Mouse (Mus musculus) kidney, embryonic 14.5 days (tissue): ENCODE data around the gene Ppfibp2. TPM values are rescaled to one million over a fixed set of nuclear protein-coding genes. Genes with fewer than 3 reads are reported as not detected.

Experiments used
- ATAC-seq: fragments of 200-750 bp; cut with Nextera tagmentation; 2 replicates; pipeline ENCODE4 v1.8.0; 2017; ENCODE audit warnings: moderate number of reproducible peaks, mild to moderate bottlenecking, moderate TSS enrichment, moderate library complexity; ENCODE audit not compliant: low FRiP score, low TSS enrichment
- H3K27ac ChIP-seq: fragments of 300-500 bp; sonication (generic); 2 replicates; pipeline ENCODE4 v1.5.1; 2014; ENCODE audit warnings: low read depth, mild to moderate bottlenecking, low read length, moderate library complexity, mixed read lengths
- H3K27me3 ChIP-seq: fragments of 300-500 bp; sonication (generic); 2 replicates; pipeline ENCODE4 v1.6.1; 2014; ENCODE audit warnings: mild to moderate bottlenecking, low read length; ENCODE audit not compliant: control insufficient read depth, insufficient read depth
- H3K36me3 ChIP-seq: fragments of 300-500 bp; sonication (generic); 2 replicates; pipeline ENCODE4 v1.6.1; 2014; ENCODE audit warnings: low read length, mixed read lengths; ENCODE audit not compliant: control insufficient read depth, insufficient read depth
- H3K4me1 ChIP-seq: fragments of 300-500 bp; sonication (generic); 2 replicates; pipeline ENCODE4 v1.6.1; 2014; ENCODE audit warnings: low read length, mixed read lengths; ENCODE audit not compliant: control insufficient read depth, insufficient read depth
- H3K4me2 ChIP-seq: fragments of 300-500 bp; sonication (generic); replicated peaks from 2 replicates; pipeline ENCODE4 v1.6.1; 2014; ENCODE audit warnings: low read depth, mild to moderate bottlenecking, low read length
- H3K4me3 ChIP-seq: fragments of 300-500 bp; sonication (generic); 2 replicates; pipeline ENCODE4 v1.5.1; 2014; ENCODE audit warnings: mild to moderate bottlenecking, low read length
- H3K9ac ChIP-seq: fragments of 300-500 bp; sonication (generic); 2 replicates; pipeline ENCODE4 v1.6.1; 2014; ENCODE audit warnings: low read depth, mild to moderate bottlenecking, low read length, moderate library complexity
- H3K9me3 ChIP-seq: fragments of 300-500 bp; sonication (generic); 2 replicates; pipeline ENCODE4 v1.6.1; 2016; ENCODE audit warnings: low read length; ENCODE audit not compliant: control insufficient read depth
- WGBS: fragments of 180-500 bp; shearing (Covaris S2); extraction: QIAGEN DNeasy Blood & Tissue Kit; methylation state at CpG from one replicate; pipeline ENCODE4 v1.1.7; 2014; 5-methylcytosine and 5-hydroxymethylcytosine counted together
- polyA plus RNA-seq: library from polyadenylated mRNA; unstranded; fragments of >200 nt; fragmentation: Nextera tagmentation; extraction: Ambion mirVana; gene quantifications from 2 replicates; pipeline ENCODE4 v1.2.1, GENCODE M21; 2014

Gene Ppfibp2
- polyA plus RNA-seq, 1 experiment from 2014 or later, result 5.9 TPM

DNA sequence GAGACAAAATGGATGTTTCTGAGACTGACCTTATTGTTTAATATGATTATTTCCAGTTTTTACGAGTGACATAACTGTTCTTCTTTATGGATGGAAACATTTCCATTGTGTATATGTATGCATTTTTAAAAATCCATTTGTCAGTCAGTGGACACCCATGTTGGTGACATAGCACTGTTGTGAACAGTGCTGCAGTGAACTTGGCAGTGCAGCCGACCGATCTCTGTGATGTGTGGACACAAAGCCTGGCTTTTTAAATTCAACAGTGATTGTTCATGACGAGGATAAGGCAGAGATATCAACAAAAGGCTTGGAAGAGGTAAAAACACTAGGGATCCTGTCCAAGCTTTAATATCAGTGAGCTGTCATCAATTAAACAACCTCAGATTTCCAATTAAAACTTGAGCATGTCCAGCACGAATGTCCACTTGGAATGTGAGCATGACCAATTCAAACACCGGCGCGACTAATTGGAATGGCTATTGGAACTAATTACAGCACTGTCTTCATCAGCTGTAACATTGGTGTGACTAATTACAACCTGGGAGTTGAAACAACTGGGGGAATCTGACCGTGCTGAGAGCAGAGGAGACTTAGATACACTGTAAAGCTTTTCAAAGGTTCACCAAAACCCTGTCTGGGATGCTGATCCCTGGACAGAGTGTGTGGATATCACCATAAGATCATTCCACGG is 99.4 kb downstream of the Ppfibp2 start:
- no peaks in the 10 kb centered on the region for H3K27me3 ChIP-seq
- no peak overlapping the region for H3K27ac ChIP-seq
- ATAC-seq, result no peak
- H3K36me3 ChIP-seq, result no peaks in the 10 kb centered on the region
- H3K4me1 ChIP-seq, result peaks cover 14% of the 10 kb centered on the region; the same call in 1 of the 2 replicates
- no peak overlapping the region for H3K9ac ChIP-seq
- no peak overlapping the region for H3K4me2 ChIP-seq
- no peaks in the 10 kb centered on the region for H3K9me3 ChIP-seq
- WGBS, result 57% methylated on average over 10 of the region's 10 CpGs
- no peak overlapping the region for H3K4me3 ChIP-seq

DNA sequence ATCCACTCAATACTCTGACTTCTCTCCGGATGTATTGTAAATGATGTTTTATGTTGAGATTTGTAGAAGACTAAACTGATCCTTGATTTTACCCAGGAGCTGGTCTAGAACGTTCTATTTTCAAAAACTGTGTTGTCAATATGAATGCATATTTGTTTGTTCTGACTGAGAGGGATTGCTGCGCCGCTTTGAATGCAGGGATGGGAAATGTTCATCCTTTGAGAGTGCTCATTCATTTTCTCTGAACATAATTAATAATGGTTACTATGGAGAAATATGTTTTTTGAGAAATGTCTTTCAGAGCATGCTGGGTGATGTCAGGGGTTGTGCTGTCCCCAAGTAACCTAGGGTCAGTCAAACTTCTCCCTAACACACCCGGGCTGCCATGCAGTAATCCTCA is 102.1 kb downstream of the Ppfibp2 start:
- Histone ChIP-seq H3K9me3 (no peaks in the 10 kb centered on the region), H3K4me2 (no peak overlapping the region), H3K9ac (no peak overlapping the region), H3K27ac (no peak overlapping the region), H3K4me1 (0 out of 2 replicates have a peak, but pooled peaks cover 4% of the 10 kb centered on the region), H3K4me3 (no peak overlapping the region), H3K27me3 (no peaks in the 10 kb centered on the region), H3K36me3 (no peaks in the 10 kb centered on the region)
- no peak for ATAC-seq
- WGBS, result 89% methylated on average over 5 of the region's 5 CpGs

DNA sequence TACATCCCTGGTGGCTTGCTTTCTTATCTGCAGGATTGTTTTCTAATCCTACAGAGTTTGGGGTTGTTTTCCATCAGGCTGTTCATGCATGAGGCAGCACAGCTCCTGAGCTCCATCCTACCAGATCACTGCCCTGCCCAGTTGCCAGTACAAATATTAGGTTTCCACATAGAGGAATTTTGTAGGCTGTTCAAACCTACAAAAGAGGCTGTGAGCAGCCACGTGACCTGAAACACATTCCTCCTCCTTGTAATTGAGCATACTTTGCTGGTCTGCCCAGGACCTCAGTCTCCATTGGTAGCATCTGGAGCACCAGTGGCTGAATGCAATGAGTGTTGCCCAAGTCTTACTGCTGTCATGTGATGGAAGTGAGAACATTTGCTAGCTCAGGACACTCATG is 104.9 kb downstream of the Ppfibp2 start:
- Histone ChIP-seq H3K4me2 (no peak overlapping the region), H3K4me1 (no peaks in the 10 kb centered on the region), H3K9me3 (no peaks in the 10 kb centered on the region), H3K27me3 (no peaks in the 10 kb centered on the region), H3K9ac (no peak overlapping the region), H3K27ac (no peak overlapping the region), H3K36me3 (no peaks in the 10 kb centered on the region), H3K4me3 (no peak overlapping the region)
- 65% methylated on average over 1 of the region's 1 CpGs for WGBS
- no peak for ATAC-seq

DNA sequence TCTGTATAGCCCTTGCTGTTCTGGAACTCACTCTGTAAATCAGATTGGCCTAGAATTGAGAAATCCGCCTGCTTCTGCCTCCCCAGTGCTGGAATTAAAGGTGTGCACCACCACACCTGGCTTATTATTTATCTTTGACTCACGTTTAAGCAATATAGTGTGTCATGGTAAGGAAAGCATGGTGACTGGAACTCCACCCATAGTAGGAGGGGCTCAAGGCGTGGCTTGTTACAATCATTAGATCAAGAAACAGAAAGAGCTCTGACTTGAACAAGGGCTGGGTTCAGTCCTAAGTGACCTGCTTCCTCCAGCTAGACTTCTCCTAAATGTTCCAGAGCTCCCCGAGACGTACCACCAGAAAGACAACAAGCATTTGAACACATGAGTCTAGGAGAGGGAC is 105.6 kb downstream of the Ppfibp2 start:
- no peaks in the 10 kb centered on the region for H3K9me3 ChIP-seq
- ATAC-seq, result no peak
- H3K4me3 ChIP-seq, result no peak overlapping the region
- no peak overlapping the region for H3K27ac ChIP-seq
- H3K36me3 ChIP-seq, result no peaks in the 10 kb centered on the region
- 91% methylated on average over 5 of the region's 5 CpGs for WGBS
- H3K27me3 ChIP-seq, result no peaks in the 10 kb centered on the region
- H3K4me2 ChIP-seq, result no peak overlapping the region
- no peak overlapping the region for H3K9ac ChIP-seq
- no peaks in the 10 kb centered on the region for H3K4me1 ChIP-seq

DNA sequence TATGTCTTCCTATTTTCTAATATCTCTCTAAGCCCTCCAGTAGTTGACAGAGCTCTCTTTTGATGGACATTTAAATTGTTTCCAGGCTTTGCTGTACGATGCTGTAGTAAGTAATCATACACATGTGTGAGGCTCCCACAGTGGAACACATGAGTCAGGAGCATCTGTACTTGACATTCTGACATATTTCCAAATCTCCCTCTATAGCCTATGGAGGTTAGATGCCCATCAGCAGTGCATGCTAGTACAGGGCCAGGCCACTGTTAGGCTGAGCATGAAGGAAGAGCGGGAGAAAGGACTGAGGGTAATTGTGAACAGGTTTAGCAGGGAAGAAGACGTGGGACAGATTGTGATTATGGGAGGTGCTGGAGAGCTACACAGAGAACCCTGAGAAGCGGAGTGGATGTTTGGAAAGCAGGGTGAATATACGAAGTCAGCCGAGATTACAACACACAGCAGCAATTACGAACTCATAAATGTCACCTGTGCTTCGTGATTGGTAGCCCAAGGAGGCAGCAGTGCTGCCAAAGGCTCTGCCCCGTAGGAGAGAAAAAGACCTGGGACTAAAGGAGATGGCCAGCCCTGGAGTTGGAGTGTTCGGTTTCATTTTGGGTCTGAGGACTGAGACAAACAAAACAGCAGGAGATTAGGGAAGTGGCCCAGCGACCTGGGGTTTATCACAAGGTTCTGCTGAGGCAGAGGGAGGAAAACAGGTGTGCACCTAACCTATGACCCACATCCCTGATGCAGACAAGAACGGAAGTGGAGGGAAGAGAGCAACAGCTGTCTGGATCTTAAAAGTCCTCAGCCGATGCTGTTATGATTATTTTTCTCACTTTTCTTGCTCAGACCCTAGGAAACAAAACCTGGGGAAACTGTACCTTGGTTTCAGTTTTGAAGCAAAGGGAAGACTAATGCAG is 107.7 kb downstream of the Ppfibp2 start:
- Histone ChIP-seq H3K9ac (no peak overlapping the region), H3K27me3 (no peaks in the 10 kb centered on the region), H3K4me2 (no peak overlapping the region), H3K4me1 (peaks cover 2% of the 10 kb centered on the region; the same call in 1 of the 2 replicates), H3K4me3 (no peak overlapping the region), H3K9me3 (no peaks in the 10 kb centered on the region), H3K27ac (no peak overlapping the region), H3K36me3 (no peaks in the 10 kb centered on the region)
- no peak for ATAC-seq
- WGBS, result 32% methylated on average over 13 of the region's 13 CpGs

DNA sequence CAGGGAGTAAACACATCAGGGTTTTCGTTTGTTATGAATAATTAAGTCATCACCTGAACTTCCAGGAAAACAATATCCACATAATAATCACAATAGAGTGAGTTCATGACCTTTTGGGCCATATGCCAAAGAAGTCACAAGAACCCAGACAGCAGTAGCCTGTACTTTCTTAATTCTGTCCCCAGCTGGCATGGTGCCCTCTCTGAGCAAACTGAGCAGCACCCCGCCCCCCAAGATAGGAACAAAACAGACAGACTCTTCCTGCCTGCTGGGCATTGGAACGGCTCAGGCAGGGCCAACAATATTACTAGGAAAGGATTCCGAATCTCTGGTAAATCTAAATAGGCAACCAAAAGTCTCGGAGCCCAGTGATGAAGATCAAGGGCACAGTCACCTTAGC is 110.9 kb downstream of the Ppfibp2 start:
- Histone ChIP-seq H3K4me1 (peaks cover 10% of the 10 kb centered on the region; the same call in 1 of the 2 replicates), H3K9me3 (no peaks in the 10 kb centered on the region), H3K27ac (no peak overlapping the region), H3K4me2 (no peak overlapping the region), H3K9ac (no peak overlapping the region), H3K27me3 (no peaks in the 10 kb centered on the region), H3K36me3 (no peaks in the 10 kb centered on the region), H3K4me3 (no peak overlapping the region)
- WGBS, result 86% methylated on average over 5 of the region's 5 CpGs
- no peak for ATAC-seq

DNA sequence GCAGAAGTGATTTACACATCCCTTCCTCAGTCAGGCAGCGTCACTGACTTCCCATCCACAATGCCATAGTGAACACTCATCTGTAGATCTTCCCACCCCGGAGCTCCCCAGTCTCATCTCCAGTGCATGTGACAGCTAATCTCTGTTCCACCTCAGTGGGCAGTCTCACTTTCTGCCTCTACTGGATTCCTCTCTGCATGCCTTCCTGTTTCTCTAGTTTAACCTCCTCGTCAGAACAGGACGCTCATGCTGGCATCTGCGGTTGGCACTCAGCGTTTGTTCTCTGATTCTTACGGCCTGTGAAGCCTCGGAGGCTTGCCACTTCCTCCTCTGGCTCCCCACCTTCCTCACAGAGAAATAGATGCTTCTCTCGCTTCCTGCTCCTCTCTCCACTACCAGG is 112.6 kb downstream of the Ppfibp2 start:
- peaks cover 10% of the 10 kb centered on the region; the same call in 1 of the 2 replicates for H3K4me1 ChIP-seq
- H3K36me3 ChIP-seq, result no peaks in the 10 kb centered on the region
- no peak for ATAC-seq
- H3K27me3 ChIP-seq, result no peaks in the 10 kb centered on the region
- 59% methylated on average over 9 of the region's 9 CpGs for WGBS
- H3K4me2 ChIP-seq, result no peak overlapping the region
- no peak overlapping the region for H3K27ac ChIP-seq
- H3K9me3 ChIP-seq, result no peaks in the 10 kb centered on the region
- no peak overlapping the region for H3K9ac ChIP-seq
- no peak overlapping the region for H3K4me3 ChIP-seq

DNA sequence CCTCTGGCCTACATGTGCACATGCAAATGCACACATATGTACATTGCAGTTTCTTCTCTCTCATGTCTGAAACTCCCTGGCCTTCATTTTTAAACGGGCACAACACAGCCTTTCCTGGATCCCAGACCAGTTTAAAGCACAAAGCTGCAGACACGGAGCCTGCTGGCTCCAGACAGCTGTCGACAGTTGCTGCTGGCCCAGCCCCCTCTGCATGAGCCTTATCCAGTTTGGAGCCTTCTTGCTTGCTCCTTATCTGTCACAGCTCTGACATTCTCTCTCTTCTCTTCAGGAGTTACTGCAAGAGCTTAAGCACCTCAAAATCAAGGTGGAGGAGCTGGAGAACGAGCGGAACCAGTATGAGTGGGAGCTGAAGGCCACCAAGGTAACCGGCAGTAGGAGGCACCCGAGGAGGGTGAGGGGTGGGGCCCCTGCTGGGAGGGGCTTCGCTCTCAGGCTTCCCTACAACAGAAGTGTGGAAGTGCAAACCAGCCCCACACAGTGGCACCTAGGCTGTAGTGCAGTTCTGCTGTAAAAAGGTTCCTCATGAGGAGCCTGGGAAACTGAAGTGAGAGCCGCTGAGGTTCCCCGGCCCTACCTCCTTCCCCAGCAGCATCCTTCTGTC is 113.6 kb downstream of the Ppfibp2 start:
- H3K9ac ChIP-seq, result peak overlapping the region; percentile 31; the same call in 1 of the 2 replicates
- H3K4me1 ChIP-seq, result peaks cover 10% of the 10 kb centered on the region; the same call in 1 of the 2 replicates
- H3K9me3 ChIP-seq, result no peaks in the 10 kb centered on the region
- peak overlapping the region; percentile 15; the same call in 1 of the 2 replicates for H3K27ac ChIP-seq
- H3K4me3 ChIP-seq, result peak overlapping the region; percentile 28
- H3K36me3 ChIP-seq, result no peaks in the 10 kb centered on the region
- H3K4me2 ChIP-seq, result peak overlapping the region; percentile 42
- under 1% methylated on average over 10 of the region's 10 CpGs for WGBS
- peak; percentile 97 for ATAC-seq
- no peaks in the 10 kb centered on the region for H3K27me3 ChIP-seq
